Mouse (Mus musculus) forebrain, embryonic 14.5 days (tissue): ENCODE results near the gene Svopl. TPM values are rescaled to one million over a fixed set of nuclear protein-coding genes. Genes with fewer than 3 reads are reported as not detected.
A peak's percentile ranks its signal among the peaks of the same experiment; 100 is the strongest.

Experiments used
- ATAC-seq: fragments of 200-750 bp; cut with Nextera tagmentation; 2 replicates; pipeline ENCODE4 v1.8.0; 2017; ENCODE audit warnings: mild to moderate bottlenecking, moderate library complexity
- DNase-seq: peaks from one replicate; pipeline ENCODE4 v3.0.0-alpha.2; 2015; ENCODE audit warnings: low spot score
- H3K27ac ChIP-seq: fragments of 300-500 bp; sonication (generic); 2 replicates; pipeline ENCODE4 v1.5.1; 2014; ENCODE audit warnings: low read depth, mild to moderate bottlenecking, control low read depth, low read length, moderate library complexity
- H3K27me3 ChIP-seq: fragments of 300-500 bp; sonication (generic); replicated peaks from 2 replicates; pipeline ENCODE4 v1.6.1; 2014; ENCODE audit warnings: low read length, control low read depth, mixed read lengths; ENCODE audit not compliant: control insufficient read depth, insufficient read depth
- H3K36me3 ChIP-seq: fragments of 300-500 bp; sonication (generic); 2 replicates; pipeline ENCODE4 v1.6.1; 2014; ENCODE audit warnings: low read length, control low read depth; ENCODE audit not compliant: control insufficient read depth, insufficient read depth
- H3K4me1 ChIP-seq: fragments of 300-500 bp; sonication (generic); 2 replicates; pipeline ENCODE4 v1.6.1; 2014; ENCODE audit warnings: antibody characterized with exemption, low read length, control low read depth; ENCODE audit not compliant: control insufficient read depth, insufficient read depth
- H3K4me2 ChIP-seq: fragments of 300-500 bp; sonication (generic); 2 replicates; pipeline ENCODE4 v1.6.1; 2014; ENCODE audit warnings: mild to moderate bottlenecking, control low read depth, low read length
- H3K4me3 ChIP-seq: fragments of 300-500 bp; sonication (generic); 2 replicates; pipeline ENCODE4 v1.5.1; 2014; ENCODE audit warnings: low read depth, low read length, control low read depth
- H3K9ac ChIP-seq: fragments of 300-500 bp; sonication (generic); 2 replicates; pipeline ENCODE4 v1.6.1; 2014; ENCODE audit warnings: mild to moderate bottlenecking, low read length, control low read depth, moderate library complexity
- H3K9me3 ChIP-seq: fragments of 300-500 bp; sonication (generic); replicated peaks from 2 replicates; pipeline ENCODE4 v1.6.1; 2016; ENCODE audit warnings: low read length, control low read depth, mixed read lengths; ENCODE audit not compliant: control insufficient read depth
- WGBS: fragments of 180-500 bp; shearing (Covaris S2); extraction: QIAGEN DNeasy Blood & Tissue Kit; methylation state at CpG from one replicate; pipeline ENCODE4 v1.1.7; 2014; 5-methylcytosine and 5-hydroxymethylcytosine counted together
- polyA plus RNA-seq: library from polyadenylated mRNA; unstranded; fragments of >200 nt; fragmentation: Nextera tagmentation; extraction: Ambion mirVana; gene quantifications from 2 replicates; pipeline ENCODE4 v1.2.1, GENCODE M21; 2014

The Svopl gene
- polyA plus RNA-seq, 1 experiment from 2014 or later: 0.58 TPM

DNA sequence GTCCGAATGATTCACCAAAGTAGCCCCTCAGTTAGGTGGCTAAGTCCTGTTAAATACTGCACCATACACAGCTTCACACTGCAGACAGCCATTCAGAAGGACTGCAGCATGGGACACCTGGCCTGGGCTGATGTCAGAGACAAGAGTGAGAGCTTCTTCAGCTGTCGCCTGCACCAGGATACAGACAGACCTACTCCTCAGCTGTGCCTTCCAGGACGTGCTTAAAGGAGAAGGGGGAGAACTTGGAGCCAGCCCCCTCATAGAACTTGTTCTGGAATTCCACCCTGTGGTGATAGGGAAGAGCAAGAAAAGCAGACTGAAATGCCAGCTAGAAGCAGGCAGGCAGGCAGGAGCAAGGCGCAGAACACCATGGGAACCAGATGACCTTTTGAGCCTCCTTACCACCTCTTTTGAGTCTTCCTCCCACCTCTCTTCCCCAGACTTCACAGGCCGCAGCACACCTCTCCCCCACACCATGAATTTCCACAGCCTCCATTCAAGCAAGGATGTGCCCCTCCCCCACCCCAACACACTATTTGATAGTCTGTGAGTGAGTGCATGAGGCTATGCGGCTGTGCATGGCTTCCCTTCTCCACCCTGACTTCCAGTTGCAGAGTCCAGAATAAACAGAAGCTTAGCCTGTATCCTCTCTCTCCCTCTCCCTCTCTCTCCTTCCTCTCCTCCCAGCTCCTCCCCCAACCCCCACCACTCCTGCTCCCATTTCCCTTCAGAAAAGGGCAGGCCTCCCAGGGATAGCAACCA is 2.2 kb upstream of the Svopl start:
- Histone ChIP-seq H3K9me3 (no peaks in the 10 kb centered on the region), H3K27me3 (no peaks in the 10 kb centered on the region), H3K27ac (no peak overlapping the region), H3K36me3 (no peaks in the 10 kb centered on the region), H3K9ac (no peak overlapping the region), H3K4me2 (no peak overlapping the region), H3K4me1 (no peaks in the 10 kb centered on the region; the same call in 1 of the 2 replicates), H3K4me3 (no peak overlapping the region)
- ATAC-seq (no peak), DNase-seq (no peak)
- 65% methylated on average over 6 of the region's 6 CpGs for WGBS

DNA sequence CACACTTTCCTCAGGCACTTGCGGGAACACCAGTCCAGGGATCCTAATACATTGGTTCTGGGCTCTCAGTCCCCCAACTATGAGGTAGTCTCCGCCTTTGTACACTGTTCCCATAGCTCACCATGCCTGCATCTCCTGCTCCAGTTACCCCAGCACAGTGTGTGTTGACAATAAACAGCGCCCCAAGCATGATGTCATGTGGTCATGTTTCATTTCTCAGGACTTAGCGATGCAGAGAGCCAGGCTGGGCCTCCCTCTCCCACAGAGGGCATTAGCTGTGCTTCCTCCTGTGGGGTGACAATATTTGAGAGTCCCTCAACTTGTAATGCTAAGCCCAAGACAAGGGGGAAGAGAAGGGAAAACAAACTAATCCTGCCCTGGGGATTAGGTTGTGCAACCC is 1.2 kb upstream of the Svopl start:
- H3K4me2 ChIP-seq: no peak overlapping the region
- no peaks in the 10 kb centered on the region for H3K36me3 ChIP-seq
- H3K4me3 ChIP-seq: no peak overlapping the region
- no peaks in the 10 kb centered on the region for H3K27me3 ChIP-seq
- H3K27ac ChIP-seq: no peak overlapping the region
- WGBS: 70% methylated on average over 4 of the region's 4 CpGs
- H3K9ac ChIP-seq: no peak overlapping the region
- no peaks in the 10 kb centered on the region for H3K9me3 ChIP-seq
- no peak for ATAC-seq
- H3K4me1 ChIP-seq: no peaks in the 10 kb centered on the region; the same call in 1 of the 2 replicates
- DNase-seq: no peak

DNA sequence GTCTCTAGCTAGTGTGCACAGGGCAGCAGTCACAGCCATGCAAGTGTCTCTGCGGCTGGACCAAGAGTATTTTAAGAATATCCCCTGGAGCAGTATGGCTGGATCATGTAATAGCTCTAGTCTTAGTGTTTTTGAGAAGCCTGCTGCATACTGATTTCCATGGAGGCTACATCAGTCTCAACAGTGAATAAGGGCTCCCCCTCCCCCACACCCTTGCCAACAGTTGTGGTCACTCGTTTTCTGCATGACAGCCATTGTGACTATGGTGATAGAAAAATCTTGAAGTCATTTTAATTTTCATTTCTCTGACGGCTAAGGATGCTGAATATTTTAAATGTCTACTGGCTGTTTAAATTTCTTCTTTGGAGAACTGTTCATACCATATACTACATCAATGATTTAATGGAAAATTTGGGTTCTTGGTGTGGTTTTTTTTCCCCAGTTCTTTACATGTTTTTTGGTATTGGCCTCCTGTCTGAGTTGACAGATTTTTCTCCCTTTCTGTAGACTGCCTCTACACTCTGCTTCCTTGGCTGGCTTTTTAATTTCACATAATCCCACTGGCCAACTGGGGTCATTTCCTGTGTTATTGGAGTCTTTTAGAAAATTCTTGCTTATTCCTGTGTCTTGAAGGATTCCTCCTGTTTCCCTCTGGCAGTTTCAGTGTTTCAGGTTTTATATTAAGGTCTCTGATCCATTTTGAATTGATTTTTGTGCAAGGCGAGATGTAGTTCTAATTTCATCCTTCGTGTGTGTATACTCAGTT is 13.8 kb downstream of the Svopl start:
- DNase-seq (no peak), ATAC-seq (no peak)
- Histone ChIP-seq H3K4me2 (no peak overlapping the region), H3K4me3 (no peak overlapping the region), H3K9me3 (no peaks in the 10 kb centered on the region), H3K4me1 (no peaks in the 10 kb centered on the region), H3K36me3 (no peaks in the 10 kb centered on the region), H3K27me3 (no peaks in the 10 kb centered on the region), H3K27ac (no peak overlapping the region), H3K9ac (no peak overlapping the region)
- WGBS: 77% methylated on average over 5 of the region's 5 CpGs

DNA sequence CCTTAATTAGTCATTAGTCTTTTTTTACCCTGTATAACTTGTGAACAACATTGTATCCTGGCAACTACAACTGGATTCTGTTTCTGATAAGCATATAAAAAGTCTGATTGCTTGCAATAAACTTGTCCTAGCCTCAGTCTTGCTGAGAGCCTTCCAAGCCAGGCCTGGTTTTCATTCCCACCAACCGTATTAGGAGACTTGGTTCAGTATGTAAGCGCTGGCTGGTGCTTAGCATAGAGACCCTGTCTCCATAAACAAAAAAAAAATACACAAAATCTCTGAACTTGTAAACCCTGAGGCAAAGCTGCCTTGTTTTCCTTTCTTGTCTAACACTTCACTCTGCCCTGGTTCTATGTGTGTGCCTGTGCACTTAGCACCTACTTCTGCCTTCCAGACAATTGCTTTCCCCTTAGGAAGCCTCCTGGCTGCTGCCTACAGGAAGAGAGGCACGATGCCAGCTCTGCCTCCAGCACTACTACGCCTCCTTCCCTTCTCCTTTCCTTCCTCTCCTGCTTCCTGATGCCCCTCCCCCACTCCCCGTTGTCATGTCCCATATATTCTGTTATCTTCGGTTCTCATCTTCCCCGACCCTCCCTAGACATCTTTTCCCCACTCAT is 14.8 kb downstream of the Svopl start:
- H3K4me1 ChIP-seq: no peaks in the 10 kb centered on the region
- no peak overlapping the region for H3K4me3 ChIP-seq
- H3K9ac ChIP-seq: no peak overlapping the region
- DNase-seq (peak; percentile 33), ATAC-seq (no peak)
- no peak overlapping the region for H3K4me2 ChIP-seq
- 66% methylated on average over 7 of the region's 7 CpGs for WGBS
- no peaks in the 10 kb centered on the region for H3K9me3 ChIP-seq
- no peak overlapping the region for H3K27ac ChIP-seq
- no peaks in the 10 kb centered on the region for H3K27me3 ChIP-seq
- H3K36me3 ChIP-seq: no peaks in the 10 kb centered on the region

DNA sequence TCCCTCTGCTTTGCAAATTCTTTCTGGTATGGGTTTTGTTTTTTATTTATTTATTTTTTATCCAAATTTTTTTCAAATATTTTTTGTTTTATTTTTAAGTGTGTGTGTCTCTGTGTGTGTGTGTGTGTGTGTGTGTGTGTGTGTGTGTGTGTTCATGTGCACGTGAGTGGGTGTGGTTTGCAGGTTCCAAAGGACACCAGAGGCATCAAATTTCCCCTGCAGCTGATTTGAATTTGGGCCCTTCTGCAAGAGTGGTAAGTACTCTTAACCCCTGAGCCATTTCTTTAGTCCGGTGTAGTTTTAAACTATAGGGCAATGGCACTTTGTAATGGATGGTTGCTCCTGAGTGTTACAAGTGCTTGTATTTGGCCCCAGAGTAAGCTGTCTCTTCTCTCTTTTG is 18.6 kb downstream of the Svopl start:
- ATAC-seq (no peak), DNase-seq (no peak)
- WGBS: 72% methylated on average over 2 of the region's 2 CpGs
- H3K27me3 ChIP-seq: no peaks in the 10 kb centered on the region
- H3K9me3 ChIP-seq: no peaks in the 10 kb centered on the region
- no peak overlapping the region for H3K9ac ChIP-seq
- H3K27ac ChIP-seq: no peak overlapping the region
- H3K36me3 ChIP-seq: no peaks in the 10 kb centered on the region
- H3K4me1 ChIP-seq: no peaks in the 10 kb centered on the region
- no peak overlapping the region for H3K4me3 ChIP-seq
- no peak overlapping the region for H3K4me2 ChIP-seq

DNA sequence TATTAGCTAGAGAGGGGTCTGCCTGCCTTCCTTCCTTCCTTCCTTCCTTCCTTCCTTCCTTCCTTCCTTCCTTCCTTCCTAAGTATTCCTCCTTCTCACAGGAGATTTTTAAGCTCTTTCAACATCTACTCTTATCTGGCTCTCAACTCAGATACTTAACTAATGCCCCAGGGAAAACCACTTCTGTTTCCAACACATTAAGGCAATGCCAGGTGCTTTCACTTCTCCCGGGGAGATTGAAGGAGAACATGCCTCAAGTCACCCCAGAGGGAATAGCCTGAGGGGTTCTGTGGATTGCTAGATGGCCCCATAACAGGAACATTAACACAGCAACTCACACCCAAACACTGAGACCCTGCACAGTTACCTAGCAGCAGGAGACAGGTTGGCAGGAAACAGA is 19.0 kb downstream of the Svopl start:
- Histone ChIP-seq H3K4me3 (no peak overlapping the region), H3K4me1 (no peaks in the 10 kb centered on the region), H3K9me3 (no peaks in the 10 kb centered on the region), H3K4me2 (no peak overlapping the region), H3K9ac (no peak overlapping the region), H3K36me3 (no peaks in the 10 kb centered on the region), H3K27me3 (no peaks in the 10 kb centered on the region), H3K27ac (no peak overlapping the region)
- 57% methylated on average over 1 of the region's 1 CpGs for WGBS
- ATAC-seq: no peak
- no peak for DNase-seq

DNA sequence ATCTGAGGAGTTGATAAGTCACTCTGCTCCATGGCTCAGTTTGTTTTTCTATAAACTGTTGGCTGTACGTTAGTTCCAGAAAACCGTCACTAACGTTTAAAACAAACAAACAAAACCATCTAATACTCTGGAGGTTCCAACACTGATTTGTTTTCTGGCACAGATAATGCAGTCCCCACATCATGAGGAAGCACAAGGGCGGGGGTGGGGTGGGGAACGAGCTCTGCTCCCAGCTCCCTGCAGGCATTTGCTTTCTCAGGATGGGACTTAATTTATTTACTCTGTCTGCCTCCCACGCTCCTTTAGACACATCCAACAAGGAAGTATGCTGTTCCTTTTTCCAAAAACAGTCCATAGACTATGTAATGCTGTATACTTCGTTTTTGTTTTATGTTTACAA is 23.5 kb downstream of the Svopl start:
- no peak for ATAC-seq
- WGBS: 66% methylated on average over 7 of the region's 7 CpGs

DNA sequence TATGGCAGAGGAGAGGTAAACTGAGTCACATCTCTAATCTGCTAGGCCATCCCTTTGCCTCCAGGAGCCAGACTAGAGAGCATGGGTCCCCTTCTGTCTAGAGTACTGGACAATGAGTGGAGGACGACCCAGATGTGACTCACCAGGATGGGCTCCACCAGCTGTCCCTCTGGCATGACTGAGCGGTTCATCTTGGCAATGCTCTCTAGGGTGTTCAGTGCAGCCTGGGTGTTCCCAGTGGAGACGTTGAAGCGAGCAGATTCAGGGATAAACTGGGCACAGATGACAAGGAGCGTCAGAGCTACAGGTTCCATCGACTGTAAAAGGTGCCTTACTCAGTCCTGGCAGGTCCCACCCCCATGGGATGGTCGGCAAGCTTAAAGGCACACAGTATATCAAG is 25.4 kb downstream of the Svopl start:
- no peaks in the 10 kb centered on the region for H3K9me3 ChIP-seq
- H3K4me2 ChIP-seq: no peak overlapping the region
- WGBS: 86% methylated on average over 7 of the region's 7 CpGs
- H3K4me1 ChIP-seq: no peaks in the 10 kb centered on the region
- no peaks in the 10 kb centered on the region for H3K36me3 ChIP-seq
- no peaks in the 10 kb centered on the region for H3K27me3 ChIP-seq
- H3K4me3 ChIP-seq: no peak overlapping the region
- ATAC-seq (no peak), DNase-seq (no peak)
- H3K27ac ChIP-seq: no peak overlapping the region
- H3K9ac ChIP-seq: no peak overlapping the region

More for the DNA sequence above, 23.5 kb downstream of the Svopl start:
- Histone ChIP-seq H3K4me2 (no peak overlapping the region), H3K9me3 (no peaks in the 10 kb centered on the region), H3K36me3 (no peaks in the 10 kb centered on the region), H3K4me3 (no peak overlapping the region), H3K27me3 (no peaks in the 10 kb centered on the region), H3K27ac (no peak overlapping the region), H3K4me1 (no peaks in the 10 kb centered on the region), H3K9ac (no peak overlapping the region)
- no peak for DNase-seq

DNA sequence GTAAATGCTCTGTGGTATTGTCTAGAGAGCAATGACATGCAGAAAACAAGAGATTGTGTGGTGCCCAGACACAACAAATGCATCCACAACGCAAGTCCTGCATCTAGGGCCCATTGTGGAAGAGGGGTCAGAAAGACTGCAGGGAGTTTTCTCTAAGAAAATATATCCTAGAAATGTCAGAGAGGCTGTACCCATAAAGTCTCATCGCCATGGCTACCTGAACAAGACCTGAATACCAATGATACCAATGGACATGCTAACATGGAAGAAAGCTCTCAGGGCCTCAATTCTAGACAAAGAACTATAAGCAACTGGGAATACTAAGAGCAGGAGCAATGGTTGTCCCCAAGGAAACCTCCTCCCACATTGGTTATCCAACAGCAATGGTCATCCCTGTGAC is 34.0 kb downstream of the Svopl start:
- Histone ChIP-seq H3K9me3 (no peaks in the 10 kb centered on the region), H3K27me3 (no peaks in the 10 kb centered on the region), H3K4me3 (no peak overlapping the region), H3K4me2 (no peak overlapping the region), H3K36me3 (no peaks in the 10 kb centered on the region), H3K27ac (no peak overlapping the region), H3K9ac (no peak overlapping the region), H3K4me1 (no peaks in the 10 kb centered on the region)
- ATAC-seq: no peak
- 80% methylated on average over 2 of the region's 2 CpGs for WGBS
- no peak for DNase-seq
